Mouse (Mus musculus) liver, postnatal 0 days (tissue): ENCODE measurements around the gene Anapc11.

Source experiments
- CTCF ChIP-seq: sonication (generic); IDR thresholded peaks from 2 replicates; pipeline ENCODE4 v1.5.1; 2016; ENCODE audit warnings: antibody characterized with exemption, low read depth
- EP300 ChIP-seq: IDR thresholded peaks from 2 replicates; pipeline ENCODE4 v1.6.1; 2016; ENCODE audit warnings: antibody characterized with exemption, low read depth, mild to moderate bottlenecking

DNA sequence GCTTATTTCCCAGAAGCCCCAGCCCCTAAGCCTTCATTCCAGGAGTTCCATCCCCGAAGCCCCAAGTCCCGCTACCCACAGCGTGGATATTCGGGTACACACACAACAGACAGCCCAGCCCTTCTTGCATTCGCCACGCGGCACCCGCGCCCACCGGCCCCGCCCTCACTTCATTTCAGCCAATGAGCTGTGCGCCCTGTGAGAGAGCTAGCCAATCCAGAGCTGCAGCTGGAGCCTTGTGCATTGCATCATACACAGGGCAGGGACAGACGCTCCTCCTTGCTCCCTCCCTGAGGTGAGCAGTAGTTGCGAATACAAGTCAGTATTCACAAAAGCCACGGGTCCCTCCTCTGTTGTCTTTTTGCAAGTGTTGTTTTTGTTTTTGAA is 45.4 kb downstream of the Anapc11 start, which contains the start of gene Pycr1:
- TF ChIP-seq CTCF (no peak), EP300 (no peak)
